Mouse (Mus musculus) cortical plate, adult 2 months (tissue): ENCODE results near the gene Pigg.

Experiments used
- CTCF ChIP-seq: fragments of 200-500 bp; IDR thresholded peaks from 2 replicates; pipeline ENCODE4 v1.5.1; 2011; ENCODE audit warnings: mild to moderate bottlenecking, control low read depth, low read length; ENCODE audit not compliant: insufficient read depth; ENCODE audit errors: extremely low read depth
- POLR2A ChIP-seq: fragments of 200-500 bp; IDR thresholded peaks from 2 replicates; pipeline ENCODE4 v1.6.1; 2011; ENCODE audit warnings: mild to moderate bottlenecking, low read length, control low read depth; ENCODE audit not compliant: insufficient read depth; ENCODE audit errors: extremely low read depth

DNA sequence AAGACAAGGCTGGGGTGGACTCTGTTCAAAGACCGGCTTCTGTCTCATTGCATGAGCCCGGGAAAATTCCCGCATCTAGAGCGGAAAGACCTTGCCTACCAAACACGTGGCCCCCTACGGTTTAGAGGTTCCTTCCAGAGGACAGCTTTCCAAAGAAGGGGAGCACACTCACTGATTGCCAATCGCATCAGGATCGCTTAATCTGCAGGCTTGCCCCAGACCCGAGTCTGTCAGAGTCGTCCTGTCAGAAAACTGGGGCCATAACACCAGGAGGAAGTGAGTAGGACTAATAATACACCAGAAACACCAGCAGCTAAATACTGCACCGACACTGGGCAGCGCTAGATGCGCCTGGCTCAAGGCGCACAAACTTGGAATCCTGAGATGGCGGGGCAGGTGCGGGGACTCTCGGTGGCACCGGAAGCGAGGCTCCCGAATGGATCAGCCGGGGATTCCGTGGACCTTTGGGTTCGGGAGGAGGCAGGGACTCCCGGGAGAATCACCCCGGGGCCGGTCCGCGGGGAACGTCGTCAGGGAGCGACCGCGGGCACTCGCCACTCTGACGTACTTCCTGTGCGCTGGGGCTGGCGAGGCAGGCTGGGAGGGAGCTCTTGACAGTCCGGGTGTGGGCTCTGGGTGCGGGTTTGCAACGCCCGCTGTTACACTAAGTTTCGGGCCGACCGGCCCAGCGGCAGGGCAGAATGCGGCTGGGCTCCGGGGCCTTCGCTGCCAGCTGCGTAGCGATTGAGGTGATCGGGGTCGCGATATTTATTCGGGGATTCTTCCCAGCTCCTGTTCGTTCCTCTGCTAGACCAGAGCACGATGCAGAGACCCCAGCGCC is at the start of gene Pigg:
- no peak for TF ChIP-seq CTCF
- TF ChIP-seq POLR2A, result peak; percentile 76; the same call in 1 of the 2 replicates
